Mouse (Mus musculus) heart, postnatal 14 days (tissue): ENCODE measurements at regions not wholly inside any gene's neighbourhood (a gene's known extent, or its start where the extent isn't known, plus 50 kb on each side); places are given as distances from the start of the nearest gene placed in this dataset.
"Not testable (repeated sequence)": the region's sequence is repeated elsewhere in the genome, so short reads cannot be mapped to it uniquely, and the experiment has no call there.

Experiments used
- DNase-seq, 2 experiments: peaks; one replicate each; pipeline ENCODE4 v3.0.0; 2021 to 2022
- intact Hi-C: fragments of 180-260 bp; cut with DNase I; formaldehyde crosslinking; loops from one replicate; pipeline ENCODE4 v1.15.1; 2025

DNA sequence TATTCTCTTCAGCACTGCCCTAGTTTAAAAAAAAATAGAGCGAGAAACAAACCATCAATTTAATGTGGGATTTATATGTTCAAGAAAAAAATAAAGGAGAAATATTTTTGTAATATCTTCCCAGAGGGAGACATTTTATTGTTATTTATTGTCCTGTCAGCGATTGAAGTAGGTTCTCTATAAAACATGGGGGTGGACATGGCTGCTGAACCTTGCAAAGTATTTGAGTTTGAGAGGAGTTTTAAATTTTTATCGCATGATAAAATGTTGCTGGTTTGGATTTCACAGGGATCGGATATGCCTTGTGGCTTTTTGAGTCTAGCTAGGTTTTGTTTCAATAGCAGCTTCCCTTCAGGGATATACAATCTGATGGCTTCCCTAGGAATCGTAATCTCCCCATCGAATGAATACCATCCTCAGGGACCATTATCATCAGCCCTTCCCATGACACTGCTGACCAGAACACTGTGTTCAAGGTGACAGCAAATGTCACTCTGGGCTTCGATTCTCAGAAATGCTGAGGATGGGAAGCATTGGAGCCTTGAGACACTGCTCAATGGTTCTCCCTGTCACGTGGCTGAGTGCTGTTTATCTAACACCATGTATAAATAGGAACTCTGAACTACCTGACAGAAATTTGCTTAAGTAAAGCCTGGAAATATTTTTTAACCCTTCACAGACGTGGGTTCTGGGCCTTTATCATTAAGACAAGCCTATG is 228.1 kb upstream of the Tram1l1 start:
- DNase-seq = no peak
- intact Hi-C loops = no loop called here

GRCm38 (mm10) chr3:124113995-124114394 is 206.7 kb upstream of the Tram1l1 start:
- intact Hi-C loops = no loop called here
- no peak for DNase-seq

- intact Hi-C loops = no loop called here
- DNase-seq = no peak
These were observed 164.4 kb upstream of the Tram1l1 start for GRCm38 (mm10) chr3:124156255-124156654.

DNA sequence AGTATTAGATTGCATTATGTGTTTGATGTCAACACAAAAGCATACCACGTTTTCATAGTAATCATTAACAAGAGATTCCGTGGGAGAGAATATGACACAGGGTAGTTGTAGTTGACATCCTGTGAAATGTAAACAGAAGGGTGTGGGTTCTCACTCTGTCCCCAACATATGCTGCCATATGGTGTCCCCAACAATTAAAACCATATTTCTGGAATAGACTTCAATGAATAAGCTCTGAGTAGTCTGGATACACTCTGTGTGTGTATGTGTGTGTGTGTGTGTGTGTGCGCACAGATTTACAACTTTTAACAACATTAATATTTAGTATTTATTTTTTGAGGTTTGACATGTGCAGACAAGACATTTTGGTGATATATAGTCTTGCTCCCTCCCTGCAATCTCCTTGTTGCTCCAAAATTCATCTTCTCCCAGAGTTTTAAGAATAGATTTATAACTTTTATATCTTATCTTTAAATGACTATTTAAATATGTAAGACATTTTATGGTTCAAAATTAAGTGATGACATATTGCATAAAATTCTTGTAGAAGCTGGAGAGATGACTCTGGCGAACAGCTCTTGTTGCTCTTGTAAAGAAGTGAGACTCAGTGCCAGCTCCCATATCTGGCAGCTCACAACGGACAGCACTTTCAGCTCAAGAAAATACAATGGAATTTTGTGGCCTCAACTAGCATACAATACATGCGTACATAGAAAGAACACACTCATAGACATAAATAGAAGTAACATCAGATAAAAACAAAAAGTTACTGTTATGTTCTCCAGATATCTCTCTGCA is 162.6 kb upstream of the Tram1l1 start:
- intact Hi-C loops = no loop called here
- DNase-seq = no peak

DNA sequence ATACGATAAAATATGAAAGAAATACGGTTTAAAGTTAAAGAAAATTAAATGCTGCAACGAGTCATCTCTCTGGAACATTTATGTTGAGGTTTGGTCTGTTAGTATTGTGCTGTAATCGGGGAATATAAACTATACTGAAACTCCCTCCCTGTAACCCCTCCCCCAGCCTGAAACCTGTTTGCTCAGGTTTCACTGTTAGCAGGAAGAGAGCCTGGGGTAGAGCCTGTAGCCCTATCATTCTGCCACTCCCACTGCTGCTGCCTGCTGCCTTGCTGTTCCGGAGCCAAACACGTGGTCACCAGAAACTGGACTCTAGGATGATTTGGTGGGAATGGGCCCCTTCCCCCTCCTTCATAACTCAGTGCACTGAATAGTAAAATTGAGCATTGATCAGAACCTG is 127.3 kb upstream of the Tram1l1 start:
- DNase-seq, intact Hi-C loops: not testable (repeated sequence)

- DNase-seq, intact Hi-C loops: not testable (repeated sequence)
These were observed 120.3 kb upstream of the Tram1l1 start for GRCm38 (mm10) chr3:124200226-124200940.

DNA sequence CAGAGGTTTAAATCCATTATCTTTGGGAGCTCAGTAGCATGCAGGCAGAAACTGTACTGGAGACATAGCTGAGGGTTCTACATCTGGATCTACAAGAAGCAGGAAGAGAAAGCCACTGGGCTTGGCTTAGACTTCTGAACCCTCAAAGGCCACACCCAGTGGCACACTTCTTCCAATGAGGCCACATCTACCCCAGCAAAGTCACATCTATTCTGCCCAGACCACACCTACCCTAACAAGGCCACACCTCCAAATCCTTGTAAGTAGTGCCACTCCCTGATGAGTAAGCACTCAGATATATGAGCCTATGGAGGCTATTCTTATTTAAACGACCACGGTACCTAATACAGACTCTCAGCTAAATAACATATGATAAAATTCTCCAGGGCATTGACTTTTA is 103.5 kb upstream of the Tram1l1 start:
- no peak for DNase-seq
- intact Hi-C loops = no loop called here

DNA sequence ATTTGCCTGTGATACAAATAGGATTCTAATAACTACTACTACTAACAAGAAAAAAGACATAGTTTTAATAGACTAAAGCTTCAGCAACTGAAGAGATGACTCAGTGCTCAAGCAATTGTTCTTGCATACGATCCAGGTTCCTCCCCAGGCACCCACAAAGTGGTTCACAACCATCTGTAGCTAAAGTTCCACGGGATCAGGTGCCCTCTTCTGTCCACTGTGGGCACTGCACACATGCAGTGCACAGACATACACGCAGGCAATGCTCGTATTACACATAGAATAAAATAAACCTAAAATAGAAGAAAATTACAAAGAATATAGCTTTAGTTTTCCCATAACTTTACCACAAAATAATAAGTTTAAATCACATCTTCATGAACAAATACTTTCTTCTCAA is 94.7 kb upstream of the Tram1l1 start:
- no peak for DNase-seq

DNA sequence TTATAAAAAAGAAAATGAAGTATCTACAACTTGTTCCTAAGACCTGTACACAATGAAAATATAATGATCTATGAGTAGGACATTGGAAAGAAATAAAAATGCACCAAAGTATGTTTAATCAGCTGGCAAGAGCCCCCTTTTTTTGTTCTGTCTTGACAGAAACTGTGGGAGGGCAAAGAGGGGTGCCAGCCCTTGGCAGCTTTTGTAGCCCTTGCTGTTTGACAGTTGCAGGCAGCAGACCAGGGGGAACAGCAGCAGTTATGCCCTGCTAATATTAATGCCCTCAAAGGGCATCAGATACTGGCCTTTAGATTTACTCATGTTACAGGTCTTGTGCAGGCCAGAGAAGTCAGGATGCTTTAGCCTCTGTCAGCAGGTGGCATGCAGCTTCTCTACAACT is 93.0 kb upstream of the Tram1l1 start:
- intact Hi-C loops = no loop called here

More for the DNA sequence above, 94.7 kb upstream of the Tram1l1 start:
- intact Hi-C loops = no loop called here

GRCm38 (mm10) chr3:124240936-124241733 is 79.5 kb upstream of the Tram1l1 start:
- no peak for DNase-seq
- intact Hi-C loops = no loop called here

More for the DNA sequence above, 93.0 kb upstream of the Tram1l1 start:
- DNase-seq = no peak

DNA sequence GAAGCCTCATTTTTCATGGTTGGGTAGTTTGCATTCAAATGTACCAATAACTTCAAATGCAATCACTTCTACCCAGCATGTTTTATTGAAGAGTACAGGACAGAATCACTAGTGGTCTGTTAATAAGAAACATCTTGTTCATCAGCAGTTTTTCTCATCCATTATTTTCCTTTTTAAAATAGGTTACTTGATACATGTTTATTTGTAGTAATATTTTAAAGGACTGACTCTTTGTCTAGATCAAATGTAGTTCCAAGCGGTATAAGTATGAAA is 79.0 kb upstream of the Tram1l1 start:
- no peak for DNase-seq
- intact Hi-C loops = no loop called here

DNA sequence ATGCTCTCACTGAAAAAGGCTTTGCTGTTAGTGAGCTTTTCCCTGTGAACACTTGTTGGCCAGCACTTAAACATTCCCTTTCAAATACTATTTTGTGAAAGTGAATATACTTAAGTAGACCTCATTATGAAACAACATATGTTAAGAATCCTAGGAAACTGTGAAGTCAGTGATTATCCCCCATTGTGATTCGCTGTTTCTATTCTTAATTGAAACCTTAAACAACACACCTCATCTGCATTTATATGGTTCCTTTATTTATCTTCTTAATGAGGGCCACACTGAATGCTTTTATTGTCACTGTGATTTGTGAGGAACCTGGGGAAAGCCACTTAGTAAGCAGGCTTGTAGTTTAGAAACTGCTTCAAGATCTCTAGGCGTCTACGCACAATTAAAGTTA is 58.5 kb upstream of the Tram1l1 start:
- no peak for DNase-seq
- intact Hi-C loops = no loop called here

DNA sequence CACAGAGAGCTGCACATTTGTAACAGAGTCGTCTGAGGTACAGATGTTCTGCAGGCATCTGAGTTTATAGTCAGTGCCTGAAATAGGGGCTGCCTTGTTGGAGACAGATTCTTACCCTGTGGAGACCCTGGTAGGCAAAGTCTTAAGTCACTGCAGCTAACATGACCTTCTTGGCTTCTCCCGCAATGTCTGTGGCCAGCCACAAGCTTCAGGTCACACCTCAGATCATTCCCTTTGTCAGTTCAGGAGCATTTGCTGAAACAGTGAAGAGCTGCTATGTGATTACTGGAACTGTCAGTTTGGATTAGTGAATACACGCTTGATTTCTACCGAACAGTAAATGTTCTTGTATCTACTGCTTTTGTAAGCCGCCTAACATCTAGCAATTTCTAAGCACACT is 53.8 kb upstream of the Tram1l1 start:
- DNase-seq = no peak

GRCm38 (mm10) chr3:124270506-124270905 is 50.1 kb upstream of the Tram1l1 start:
- intact Hi-C loops = loop anchor here (10.0 kb wide), 1 partner anchor 576 kb away; the partner anchor contains the start of gene Ndst3
- DNase-seq = no peak

More for the DNA sequence above, 53.8 kb upstream of the Tram1l1 start:
- intact Hi-C loops = no loop called here
